Mouse (Mus musculus): ENCODE results near the gene Rab27a.

DNA sequence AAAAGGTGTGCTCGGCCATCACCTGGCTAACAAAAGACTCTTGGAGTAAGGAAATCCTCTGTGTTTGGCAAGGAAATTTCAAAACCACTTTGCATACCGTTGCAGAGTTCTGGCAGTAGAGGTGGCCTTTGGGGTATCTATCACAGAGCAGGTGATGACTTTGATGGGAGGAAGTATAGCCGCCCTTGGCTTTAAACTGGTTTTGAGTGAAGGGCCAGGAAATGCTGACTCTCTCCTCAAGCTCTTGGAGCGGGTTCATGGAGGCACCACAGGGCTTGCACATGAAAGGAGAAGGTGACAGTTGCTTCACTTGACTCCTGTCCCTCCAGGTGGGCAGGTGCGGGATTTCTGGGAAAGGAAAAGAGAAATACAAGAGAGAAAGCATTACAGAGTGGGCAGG is 42.9 kb downstream of the Rab27a start:
- TF ChIP-seq POLR2A (IDR thresholded peaks at IDR 0.05; ENCODE audit: low read depth, low read length) (no peak), MAFK (IDR thresholded peaks at IDR 0.05; ENCODE audit: insufficient replicate concordance, low read length) (no peak), MYC (IDR thresholded peaks at IDR 0.05; ENCODE audit: low read depth, low read length) (no peak), NRF1 (IDR thresholded peaks at IDR 0.05; ENCODE audit: low read depth, low read length) (no peak), CTCF (conservative IDR thresholded peaks at IDR 0.05 in 1 of 2, IDR thresholded peaks at IDR 0.05 in 1 of 2; ENCODE audit: low read depth in 2 of 2, low read length in 2 of 2) (no peak), RAD21 (IDR thresholded peaks at IDR 0.05; ENCODE audit: low read depth, low read length) (no peak)

Measured in CH12.LX (cell line).